Mouse (Mus musculus): ENCODE measurements at regions not wholly inside any gene's neighbourhood (a gene's known extent, or its start where the extent isn't known, plus 50 kb on each side); places are given as distances from the start of the nearest gene placed in this dataset.

GRCm38 (mm10) chr3:34454026-34454624, 196.1 kb upstream of the Sox2 start:
- H3K4me1 ChIP-seq (ENCODE audit: control insufficient read depth, insufficient read depth, low read length), result no peaks in the 10 kb centered on the region
- WGBS, result 92% methylated on average over 20 of the region's 24 CpGs
- H3K4me2 ChIP-seq (ENCODE audit: low read depth, low read length), result no peak overlapping the region
- no peak overlapping the region for H3K9ac ChIP-seq (replicated peaks; ENCODE audit: low read length)
- H3K4me3 ChIP-seq (ENCODE audit: low read depth, low read length), result no peak overlapping the region
- H3K9me3 ChIP-seq (replicated peaks; ENCODE audit: control insufficient read depth, low read length), result no peaks in the 10 kb centered on the region
- H3K27me3 ChIP-seq (ENCODE audit: control insufficient read depth, insufficient read depth, low read length), result no peaks in the 10 kb centered on the region
- H3K36me3 ChIP-seq (replicated peaks; ENCODE audit: control insufficient read depth, insufficient read depth, low read depth, low read length), result no peaks in the 10 kb centered on the region
- DNase-seq (ENCODE audit: low spot score) (no peak), ATAC-seq (replicated peaks; ENCODE audit: insufficient number of reproducible peaks, low FRiP score, low TSS enrichment, low read depth) (no peak)
- H3K27ac ChIP-seq (replicated peaks; ENCODE audit: low read depth, low read length), result no peak overlapping the region

DNA sequence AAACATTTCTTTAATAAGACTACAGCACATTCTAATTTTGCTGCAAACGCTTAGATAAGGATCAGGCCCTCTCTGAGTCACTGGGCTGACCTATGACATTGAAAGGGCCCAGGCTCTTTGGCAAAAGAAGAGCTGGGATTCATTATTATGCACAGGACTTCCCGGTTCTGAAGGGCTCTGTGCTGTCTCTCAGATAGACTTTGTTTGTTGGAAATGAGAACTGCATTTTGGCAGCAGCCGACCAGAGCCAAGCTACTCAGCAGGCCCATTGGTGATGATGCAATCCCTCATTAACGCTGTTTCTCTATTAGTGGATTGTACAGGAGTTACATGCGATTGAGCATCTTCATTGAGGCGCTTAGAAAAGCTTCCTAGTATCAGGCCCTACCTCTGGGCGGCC, 204.9 kb upstream of the Sox2 start:
- no peaks in the 10 kb centered on the region for H3K9me3 ChIP-seq (replicated peaks; ENCODE audit: control insufficient read depth, low read length)
- no peak overlapping the region for H3K9ac ChIP-seq (replicated peaks; ENCODE audit: low read length)
- no peaks in the 10 kb centered on the region for H3K4me1 ChIP-seq (ENCODE audit: control insufficient read depth, insufficient read depth, low read length)
- DNase-seq (ENCODE audit: low spot score), result peak; percentile 26
- no peak overlapping the region for H3K4me2 ChIP-seq (ENCODE audit: low read depth, low read length)
- no peaks in the 10 kb centered on the region for H3K27me3 ChIP-seq (ENCODE audit: control insufficient read depth, insufficient read depth, low read length)
- no peaks in the 10 kb centered on the region for H3K36me3 ChIP-seq (replicated peaks; ENCODE audit: control insufficient read depth, insufficient read depth, low read depth, low read length)
- H3K4me3 ChIP-seq (ENCODE audit: low read depth, low read length), result no peak overlapping the region
- 37% methylated on average over 7 of the region's 7 CpGs for WGBS
- no peak overlapping the region for H3K27ac ChIP-seq (replicated peaks; ENCODE audit: low read depth, low read length)
- no peak for ATAC-seq (replicated peaks; ENCODE audit: insufficient number of reproducible peaks, low FRiP score, low TSS enrichment, low read depth)

DNA sequence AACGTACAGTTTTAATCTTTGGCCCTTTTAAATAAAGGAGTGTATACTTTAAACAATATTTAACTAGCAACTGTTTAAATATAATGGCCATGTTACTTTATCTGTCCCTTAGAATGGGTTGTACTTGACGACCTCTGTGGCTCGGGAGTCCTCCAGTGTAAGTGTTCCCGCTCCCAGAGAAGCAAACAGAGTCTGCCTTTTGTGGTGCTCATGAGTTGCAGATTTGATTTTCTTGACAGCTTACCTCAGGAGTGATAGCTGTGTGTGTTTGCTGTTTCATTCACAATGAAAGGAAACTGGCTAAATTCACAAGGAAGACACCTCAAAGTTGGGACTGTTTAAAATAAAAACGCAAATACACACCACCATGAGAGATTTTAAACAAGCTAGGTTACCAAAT, 205.4 kb upstream of the Sox2 start:
- DNase-seq (ENCODE audit: low spot score), result no peak
- Histone ChIP-seq H3K27me3 (ENCODE audit: control insufficient read depth, insufficient read depth, low read length) (no peaks in the 10 kb centered on the region), H3K4me1 (ENCODE audit: control insufficient read depth, insufficient read depth, low read length) (no peaks in the 10 kb centered on the region), H3K36me3 (replicated peaks; ENCODE audit: control insufficient read depth, insufficient read depth, low read depth, low read length) (no peaks in the 10 kb centered on the region), H3K4me2 (ENCODE audit: low read depth, low read length) (no peak overlapping the region), H3K4me3 (ENCODE audit: low read depth, low read length) (no peak overlapping the region), H3K9ac (replicated peaks; ENCODE audit: low read length) (no peak overlapping the region), H3K27ac (replicated peaks; ENCODE audit: low read depth, low read length) (no peak overlapping the region), H3K9me3 (replicated peaks; ENCODE audit: control insufficient read depth, low read length) (no peaks in the 10 kb centered on the region)
- ATAC-seq (replicated peaks; ENCODE audit: insufficient number of reproducible peaks, low FRiP score, low TSS enrichment, low read depth), result no peak
- 32% methylated on average over 5 of the region's 5 CpGs for WGBS

GRCm38 (mm10) chr3:34443731-34444628, 206.2 kb upstream of the Sox2 start:
- WGBS, result 34% methylated on average over 28 of the region's 28 CpGs
- no peak overlapping the region for H3K9ac ChIP-seq (replicated peaks; ENCODE audit: low read length)
- no peaks in the 10 kb centered on the region for H3K9me3 ChIP-seq (replicated peaks; ENCODE audit: control insufficient read depth, low read length)
- no peak overlapping the region for H3K4me3 ChIP-seq (ENCODE audit: low read depth, low read length)
- H3K4me1 ChIP-seq (ENCODE audit: control insufficient read depth, insufficient read depth, low read length), result no peaks in the 10 kb centered on the region
- DNase-seq (ENCODE audit: low spot score) (peak; percentile 39), ATAC-seq (replicated peaks; ENCODE audit: insufficient number of reproducible peaks, low FRiP score, low TSS enrichment, low read depth) (no peak)
- H3K36me3 ChIP-seq (replicated peaks; ENCODE audit: control insufficient read depth, insufficient read depth, low read depth, low read length), result no peaks in the 10 kb centered on the region
- H3K4me2 ChIP-seq (ENCODE audit: low read depth, low read length), result no peak overlapping the region
- H3K27ac ChIP-seq (replicated peaks; ENCODE audit: low read depth, low read length), result no peak overlapping the region
- no peaks in the 10 kb centered on the region for H3K27me3 ChIP-seq (ENCODE audit: control insufficient read depth, insufficient read depth, low read length)

DNA sequence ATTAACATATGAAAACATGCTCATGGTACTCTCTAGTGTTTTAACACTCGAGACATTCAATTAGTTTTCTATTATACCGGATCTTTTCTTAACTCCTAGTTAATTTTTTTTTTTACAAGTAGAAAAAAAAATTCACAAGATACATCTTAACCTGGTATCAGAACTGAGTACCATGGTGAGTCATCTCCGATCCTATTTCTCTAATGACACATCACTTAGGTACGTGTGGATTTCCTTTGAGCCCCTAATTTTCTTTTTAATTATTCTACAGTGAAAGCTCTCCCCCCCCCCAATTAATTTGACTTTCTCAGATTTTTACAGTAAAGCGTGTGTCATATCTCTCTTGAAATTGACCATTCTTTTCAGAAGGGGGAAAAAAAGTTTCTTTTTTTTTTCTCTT, 206.9 kb upstream of the Sox2 start:
- Histone ChIP-seq H3K4me1 (ENCODE audit: control insufficient read depth, insufficient read depth, low read length) (no peaks in the 10 kb centered on the region), H3K4me3 (ENCODE audit: low read depth, low read length) (no peak overlapping the region), H3K27ac (replicated peaks; ENCODE audit: low read depth, low read length) (no peak overlapping the region), H3K9me3 (replicated peaks; ENCODE audit: control insufficient read depth, low read length) (no peaks in the 10 kb centered on the region), H3K4me2 (ENCODE audit: low read depth, low read length) (no peak overlapping the region), H3K36me3 (replicated peaks; ENCODE audit: control insufficient read depth, insufficient read depth, low read depth, low read length) (no peaks in the 10 kb centered on the region), H3K9ac (replicated peaks; ENCODE audit: low read length) (no peak overlapping the region), H3K27me3 (ENCODE audit: control insufficient read depth, insufficient read depth, low read length) (no peaks in the 10 kb centered on the region)
- ATAC-seq (replicated peaks; ENCODE audit: insufficient number of reproducible peaks, low FRiP score, low TSS enrichment, low read depth), result no peak
- WGBS, result 60% methylated on average over 5 of the region's 5 CpGs
- no peak for DNase-seq (ENCODE audit: low spot score)

GRCm38 (mm10) chr3:34441792-34442191, 208.4 kb upstream of the Sox2 start:
- no peaks in the 10 kb centered on the region for H3K36me3 ChIP-seq (replicated peaks; ENCODE audit: control insufficient read depth, insufficient read depth, low read depth, low read length)
- H3K9ac ChIP-seq (replicated peaks; ENCODE audit: low read length), result no peak overlapping the region
- no peaks in the 10 kb centered on the region for H3K4me1 ChIP-seq (ENCODE audit: control insufficient read depth, insufficient read depth, low read length)
- H3K27me3 ChIP-seq (ENCODE audit: control insufficient read depth, insufficient read depth, low read length), result no peaks in the 10 kb centered on the region
- H3K9me3 ChIP-seq (replicated peaks; ENCODE audit: control insufficient read depth, low read length), result no peaks in the 10 kb centered on the region
- ATAC-seq (replicated peaks; ENCODE audit: insufficient number of reproducible peaks, low FRiP score, low TSS enrichment, low read depth), result no peak
- H3K4me3 ChIP-seq (ENCODE audit: low read depth, low read length), result no peak overlapping the region
- DNase-seq (ENCODE audit: low spot score), result no peak
- no peak overlapping the region for H3K27ac ChIP-seq (replicated peaks; ENCODE audit: low read depth, low read length)
- 29% methylated on average over 4 of the region's 4 CpGs for WGBS
- H3K4me2 ChIP-seq (ENCODE audit: low read depth, low read length), result no peak overlapping the region

DNA sequence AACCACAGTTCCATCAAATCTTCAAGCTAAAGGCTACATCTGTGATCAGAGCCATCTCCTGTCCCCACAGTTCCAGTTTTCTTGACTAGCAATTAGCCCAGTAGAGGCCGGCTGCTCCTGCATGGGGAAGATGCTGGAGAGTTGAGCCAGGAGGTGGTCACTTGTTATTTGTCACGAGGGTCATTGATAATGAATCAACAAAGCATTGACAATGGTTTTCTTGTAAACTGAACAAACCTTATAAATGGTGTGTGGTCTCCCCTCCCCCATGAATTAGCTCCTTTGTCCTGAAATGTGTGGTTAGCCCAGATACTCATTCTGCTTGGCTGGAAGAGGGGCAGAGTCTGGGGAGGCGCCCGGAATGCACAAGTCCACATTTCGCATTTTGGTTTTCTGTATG, 208.9 kb upstream of the Sox2 start:
- H3K4me3 ChIP-seq (ENCODE audit: low read depth, low read length), result no peak overlapping the region
- no peaks in the 10 kb centered on the region for H3K36me3 ChIP-seq (replicated peaks; ENCODE audit: control insufficient read depth, insufficient read depth, low read depth, low read length)
- no peaks in the 10 kb centered on the region for H3K27me3 ChIP-seq (ENCODE audit: control insufficient read depth, insufficient read depth, low read length)
- no peak overlapping the region for H3K9ac ChIP-seq (replicated peaks; ENCODE audit: low read length)
- H3K9me3 ChIP-seq (replicated peaks; ENCODE audit: control insufficient read depth, low read length), result no peaks in the 10 kb centered on the region
- H3K27ac ChIP-seq (replicated peaks; ENCODE audit: low read depth, low read length), result no peak overlapping the region
- WGBS, result 30% methylated on average over 5 of the region's 5 CpGs
- no peak overlapping the region for H3K4me2 ChIP-seq (ENCODE audit: low read depth, low read length)
- ATAC-seq (replicated peaks; ENCODE audit: insufficient number of reproducible peaks, low FRiP score, low TSS enrichment, low read depth) (peak; percentile 73; the same call in 1 of the 2 replicates), DNase-seq (ENCODE audit: low spot score) (peak; percentile 34)
- H3K4me1 ChIP-seq (ENCODE audit: control insufficient read depth, insufficient read depth, low read length), result no peaks in the 10 kb centered on the region

GRCm38 (mm10) chr3:34434901-34435300, 215.3 kb upstream of the Sox2 start:
- H3K4me2 ChIP-seq (ENCODE audit: low read depth, low read length), result no peak overlapping the region
- 56% methylated on average over 9 of the region's 9 CpGs for WGBS
- no peak overlapping the region for H3K4me3 ChIP-seq (ENCODE audit: low read depth, low read length)
- H3K27me3 ChIP-seq (ENCODE audit: control insufficient read depth, insufficient read depth, low read length), result no peaks in the 10 kb centered on the region
- no peaks in the 10 kb centered on the region for H3K36me3 ChIP-seq (replicated peaks; ENCODE audit: control insufficient read depth, insufficient read depth, low read depth, low read length)
- ATAC-seq (replicated peaks; ENCODE audit: insufficient number of reproducible peaks, low FRiP score, low TSS enrichment, low read depth), result no peak
- no peaks in the 10 kb centered on the region for H3K4me1 ChIP-seq (ENCODE audit: control insufficient read depth, insufficient read depth, low read length)
- no peak overlapping the region for H3K9ac ChIP-seq (replicated peaks; ENCODE audit: low read length)
- H3K9me3 ChIP-seq (replicated peaks; ENCODE audit: control insufficient read depth, low read length), result no peaks in the 10 kb centered on the region
- no peak for DNase-seq (ENCODE audit: low spot score)
- no peak overlapping the region for H3K27ac ChIP-seq (replicated peaks; ENCODE audit: low read depth, low read length)
